Mouse (Mus musculus) E14TG2a.4 (cell line): ENCODE data around the gene Fam102b.

ENCODE experiments used
- H3K27me3 ChIP-seq: 2 replicates; pipeline ENCODE4 v1.6.1; 2014; ENCODE audit warnings: low read length, control low read depth; ENCODE audit not compliant: insufficient read depth
- H3K36me3 ChIP-seq: 2 replicates; pipeline ENCODE4 v1.6.1; 2014; ENCODE audit warnings: low read length, control low read depth; ENCODE audit not compliant: insufficient read depth
- H3K4me1 ChIP-seq: replicated peaks from 2 replicates; pipeline ENCODE4 v1.6.1; 2014; ENCODE audit warnings: low read depth, low read length, control low read depth
- H3K4me3 ChIP-seq: replicated peaks from 2 replicates; pipeline ENCODE4 v1.5.1; 2014; ENCODE audit warnings: mild to moderate bottlenecking, low read length
- H3K9me3 ChIP-seq: 2 replicates; pipeline ENCODE4 v1.6.1; 2014; ENCODE audit warnings: low read length, control low read depth
- CTCF ChIP-seq: conservative IDR thresholded peaks from 2 replicates; pipeline ENCODE4 v1.5.1; 2014; ENCODE audit warnings: low read length
- NANOG ChIP-seq: IDR thresholded peaks from 2 replicates; pipeline ENCODE4 v1.6.1; 2014; ENCODE audit warnings: borderline replicate concordance, low read length, mixed read lengths
- POU5F1 ChIP-seq: IDR thresholded peaks from 2 replicates; pipeline ENCODE4 v1.6.1; 2014; ENCODE audit warnings: low read length, borderline replicate concordance

Gene Fam102b

GRCm38 (mm10) chr3:108961226-108961625, 66.2 kb downstream of the Fam102b start:
- no peaks in the 10 kb centered on the region for H3K9me3 ChIP-seq
- TF ChIP-seq NANOG (no peak), POU5F1 (no peak), CTCF (no peak)
- peaks cover 14% of the 10 kb centered on the region for H3K4me1 ChIP-seq
- peak overlapping the region; percentile 54 for H3K4me3 ChIP-seq
- H3K36me3 ChIP-seq, result no peaks in the 10 kb centered on the region
- H3K27me3 ChIP-seq, result peaks cover 25% of the 10 kb centered on the region

- no peak for TF ChIP-seq CTCF
- TF ChIP-seq POU5F1, result no peak
- no peak for TF ChIP-seq NANOG
- Histone ChIP-seq H3K36me3 (no peaks in the 10 kb centered on the region), H3K27me3 (peaks cover 25% of the 10 kb centered on the region), H3K9me3 (no peaks in the 10 kb centered on the region), H3K4me1 (peaks cover 14% of the 10 kb centered on the region), H3K4me3 (no peak overlapping the region)
Observed at GRCm38 (mm10) chr3:108959680-108960295, 67.6 kb downstream of the Fam102b start.

- Histone ChIP-seq H3K9me3 (no peaks in the 10 kb centered on the region), H3K27me3 (peaks cover 25% of the 10 kb centered on the region), H3K4me1 (peaks cover 14% of the 10 kb centered on the region), H3K36me3 (no peaks in the 10 kb centered on the region), H3K4me3 (no peak overlapping the region)
- TF ChIP-seq NANOG (no peak), POU5F1 (no peak), CTCF (no peak)
Observed at GRCm38 (mm10) chr3:108957976-108958375, 69.4 kb downstream of the Fam102b start.

GRCm38 (mm10) chr3:108940996-108941395, 86.4 kb downstream of the Fam102b start:
- no peaks in the 10 kb centered on the region for H3K4me1 ChIP-seq
- no peak for TF ChIP-seq CTCF
- TF ChIP-seq POU5F1, result no peak
- no peak for TF ChIP-seq NANOG
- H3K27me3 ChIP-seq, result peaks cover 38% of the 10 kb centered on the region
- peaks cover 21% of the 10 kb centered on the region for H3K9me3 ChIP-seq
- no peaks in the 10 kb centered on the region for H3K36me3 ChIP-seq
- H3K4me3 ChIP-seq, result no peak overlapping the region

GRCm38 (mm10) chr3:108940001-108940633, 87.3 kb downstream of the Fam102b start, which contains the start of gene Gm9857:
Gene Gm9857 (minus strand): TSS chr3:108940445.
- no peak for TF ChIP-seq NANOG
- no peaks in the 10 kb centered on the region for H3K4me1 ChIP-seq
- no peaks in the 10 kb centered on the region for H3K36me3 ChIP-seq
- H3K27me3 ChIP-seq, result peaks cover 38% of the 10 kb centered on the region
- peak within 1 kb of the TSS; percentile 73 for H3K4me3 ChIP-seq
- H3K9me3 ChIP-seq, result peaks cover 25% of the 10 kb centered on the region

- Histone ChIP-seq H3K27me3 (peaks cover 38% of the 10 kb centered on the region), H3K4me3 (peak within 1 kb of the TSS; percentile 73), H3K9me3 (peaks cover 28% of the 10 kb centered on the region), H3K36me3 (no peaks in the 10 kb centered on the region), H3K4me1 (no peaks in the 10 kb centered on the region)
- no peak for TF ChIP-seq POU5F1
- TF ChIP-seq NANOG, result no peak
- no peak for TF ChIP-seq CTCF
Observed at GRCm38 (mm10) chr3:108939573-108939972, 87.8 kb downstream of the Fam102b start, which contains the start of gene Henmt1. Gene Henmt1 (plus strand): TSS chr3:108939873.

GRCm38 (mm10) chr3:108938691-108939090, 88.7 kb downstream of the Fam102b start:
- Histone ChIP-seq H3K27me3 (peaks cover 38% of the 10 kb centered on the region), H3K36me3 (no peaks in the 10 kb centered on the region), H3K4me3 (no peak overlapping the region), H3K9me3 (peaks cover 28% of the 10 kb centered on the region), H3K4me1 (no peaks in the 10 kb centered on the region)
- TF ChIP-seq NANOG, result no peak
- TF ChIP-seq POU5F1, result no peak
- no peak for TF ChIP-seq CTCF

GRCm38 (mm10) chr3:108933557-108933956, 93.8 kb downstream of the Fam102b start:
- peaks cover 9% of the 10 kb centered on the region for H3K9me3 ChIP-seq
- H3K4me3 ChIP-seq, result no peak overlapping the region
- peaks cover 2% of the 10 kb centered on the region for H3K27me3 ChIP-seq
- TF ChIP-seq POU5F1 (no peak), CTCF (no peak), NANOG (no peak)
- no peaks in the 10 kb centered on the region for H3K4me1 ChIP-seq
- no peaks in the 10 kb centered on the region for H3K36me3 ChIP-seq
